Mouse (Mus musculus) testis, adult 2 months (tissue): Measurements from ENCODE around the gene Clcnka.

Experiments used
- CTCF ChIP-seq: fragments of 200-500 bp; IDR thresholded peaks from 2 replicates; pipeline ENCODE4 v1.5.1; 2012; ENCODE audit warnings: low read depth, mild to moderate bottlenecking, inconsistent platforms, low read length, moderate library complexity; ENCODE audit not compliant: control insufficient read depth, insufficient read depth, insufficient replicate concordance
- POLR2A ChIP-seq: fragments of 200-500 bp; IDR thresholded peaks from 2 replicates; pipeline ENCODE4 v1.6.1; 2012; ENCODE audit warnings: low read depth, mild to moderate bottlenecking, inconsistent platforms, low read length, moderate library complexity; ENCODE audit not compliant: control insufficient read depth

- TF ChIP-seq CTCF (no peak), POLR2A (no peak)
Measured at GRCm38 (mm10) chr4:141367997-141368791, 30.3 kb downstream of the Clcnka start, which contains the start of gene Fam131c.
